Mouse (Mus musculus): ENCODE results near the gene Bicra.

Bicra gene

DNA sequence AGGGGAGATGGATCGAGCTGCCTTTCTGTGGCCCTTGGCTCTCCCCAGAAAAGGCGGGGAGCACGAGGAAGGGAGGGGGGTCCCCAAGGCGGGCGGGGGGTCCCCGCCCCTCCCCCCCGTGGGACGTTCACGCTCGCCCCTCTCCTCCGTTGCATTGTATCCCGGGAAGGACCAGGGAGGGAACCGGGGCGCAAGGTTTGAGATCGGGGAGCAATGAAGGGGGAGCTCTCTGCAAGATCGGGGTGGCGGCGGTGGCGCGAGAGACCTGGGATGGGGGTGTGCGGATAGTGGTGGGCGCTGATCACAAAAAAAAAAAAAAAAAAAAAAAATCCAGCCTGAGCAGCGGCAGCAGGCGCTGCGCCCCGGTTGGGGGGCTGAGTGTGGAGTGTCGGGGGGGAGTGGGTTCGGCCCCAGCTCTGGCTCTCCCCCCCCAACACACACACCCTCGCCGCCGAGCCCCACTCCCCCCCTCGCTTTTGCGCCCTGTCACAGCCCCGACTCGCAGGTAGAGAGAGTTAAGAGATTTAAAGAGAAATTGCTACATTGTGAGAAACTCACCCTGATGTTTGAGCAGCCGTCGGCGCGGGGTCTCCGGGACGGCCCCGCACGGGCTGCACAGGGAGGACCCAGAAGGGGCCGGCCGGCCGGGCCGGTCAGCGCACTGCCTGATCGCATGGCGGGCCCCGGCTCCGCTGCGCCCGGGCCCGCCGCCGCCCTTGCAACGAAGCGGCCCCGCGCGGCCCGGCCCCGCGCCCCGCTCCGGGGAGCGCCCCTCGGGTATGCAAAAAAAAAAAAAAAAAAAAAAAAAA lies at the start of gene Bicra:
TSS of gene Bicra (minus strand) at position 584 of the 809 bp plus-strand sequence.
- peak; percentile 92 for DNase-seq

DNA sequence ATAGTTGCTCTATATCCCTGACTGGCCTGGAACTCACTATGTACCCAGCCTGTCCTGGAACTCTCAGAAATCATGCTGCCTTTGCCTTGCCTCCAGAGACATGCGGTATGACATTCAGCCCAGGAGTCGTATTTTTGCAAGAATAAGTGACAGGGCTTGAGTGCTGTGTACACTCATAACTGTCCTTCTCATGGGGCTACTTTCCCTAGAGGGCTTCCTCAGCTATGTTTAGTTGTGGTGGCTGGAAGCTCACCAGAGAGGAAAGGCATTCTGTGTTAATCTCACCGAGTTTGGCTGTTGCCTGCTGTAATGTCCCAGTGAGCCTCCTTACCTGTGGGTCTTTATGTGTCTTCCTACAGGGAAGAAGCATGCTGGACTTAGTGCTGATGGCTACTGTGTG lies 46.9 kb upstream of the Bicra start:
- no peak for DNase-seq

DNA sequence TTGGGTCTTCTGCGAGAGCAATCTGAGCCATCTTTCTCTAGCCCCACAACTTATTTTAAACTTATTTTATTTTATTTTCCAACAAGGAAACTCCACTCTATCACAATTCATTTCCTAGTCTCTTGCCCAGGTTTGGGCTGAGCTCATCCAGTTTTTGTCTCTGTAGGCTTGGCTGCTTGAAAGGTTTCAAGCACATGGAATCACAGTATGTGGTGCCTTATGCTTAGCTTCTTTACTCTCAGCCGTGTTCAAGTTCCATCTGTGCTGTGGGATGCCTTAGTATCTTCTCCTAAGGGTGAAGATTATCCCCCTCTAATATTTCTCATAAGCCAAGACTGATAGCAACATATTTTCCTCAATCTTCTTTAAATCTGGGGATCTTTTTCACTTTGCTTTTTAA lies 39.9 kb upstream of the Bicra start:
- no peak for DNase-seq

- DNase-seq: no peak
These were observed 35.6 kb upstream of the Bicra start for GRCm38 (mm10) chr7:16083361-16083760.

- DNase-seq: no peak
These were observed 32.9 kb upstream of the Bicra start for GRCm38 (mm10) chr7:16080581-16080980.

- DNase-seq: no peak
These were observed 32.2 kb upstream of the Bicra start for GRCm38 (mm10) chr7:16079947-16080346.

- no peak for DNase-seq
These were observed 24.2 kb upstream of the Bicra start for GRCm38 (mm10) chr7:16071906-16072305.

- DNase-seq: no peak
These were observed 23.1 kb upstream of the Bicra start for GRCm38 (mm10) chr7:16070846-16071245.

DNA sequence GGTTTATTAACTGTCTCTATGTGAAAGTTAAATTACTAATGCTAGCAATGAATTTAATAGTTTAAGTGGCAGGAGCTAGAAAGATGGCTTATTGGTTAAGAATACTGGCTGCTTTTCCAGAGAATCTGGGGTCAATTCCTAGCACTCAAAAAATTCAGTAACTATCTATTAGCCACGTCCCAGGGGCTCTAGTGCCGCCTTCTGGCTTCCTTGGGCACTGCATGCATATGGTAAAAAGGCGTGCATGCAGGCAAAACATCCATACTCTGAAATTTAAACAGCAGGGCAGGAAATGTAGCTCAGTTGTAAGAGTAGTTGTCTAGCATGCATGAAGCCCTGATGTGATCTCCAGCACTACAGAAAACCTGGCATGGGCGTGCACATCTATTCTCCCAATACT lies 15.8 kb upstream of the Bicra start:
- no peak for DNase-seq

DNA sequence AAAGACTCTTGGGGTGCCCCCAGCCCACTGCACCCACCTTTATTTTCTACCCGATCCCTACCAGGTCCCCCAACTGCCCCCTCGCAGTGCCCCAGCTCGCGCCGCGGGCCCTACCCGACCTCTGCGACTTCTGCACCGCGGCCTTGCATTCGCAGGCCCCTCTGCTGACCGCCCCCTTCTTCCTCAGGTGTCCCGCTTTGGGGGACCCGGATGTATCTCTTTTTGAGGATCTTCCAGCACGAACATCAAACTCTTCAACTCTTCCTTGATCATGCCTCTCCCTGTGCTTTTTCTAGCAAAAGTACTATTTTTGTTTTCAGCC lies 14.3 kb upstream of the Bicra start:
- DNase-seq: no peak

GRCm38 (mm10) chr7:16061219-16062098 lies 13.7 kb upstream of the Bicra start, which contains the start of gene Zfp541:
Zfp541 (plus strand) TSS chr7:16061814.
- peak; percentile 30 for DNase-seq

DNA sequence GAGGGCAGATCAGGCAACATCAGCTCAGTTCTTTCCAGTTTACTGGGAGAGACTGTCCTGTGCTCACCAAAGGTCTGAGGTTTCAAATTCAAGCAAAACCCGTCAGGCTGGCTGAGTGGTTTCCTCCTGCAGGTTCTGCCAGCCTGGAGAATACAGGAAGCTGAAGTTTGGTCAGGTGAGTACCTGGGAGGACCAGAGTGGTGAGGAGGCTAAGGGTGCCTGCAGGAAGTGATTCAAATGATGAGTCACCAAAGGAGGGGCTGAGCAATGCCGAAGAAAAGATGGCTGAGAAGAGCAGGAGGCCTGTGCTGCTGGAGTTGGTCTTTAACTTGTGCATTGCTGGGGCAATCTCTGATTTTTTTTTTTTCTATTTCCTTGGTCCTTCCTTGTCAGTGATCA lies 9.4 kb upstream of the Bicra start:
- no peak for DNase-seq

- peak; percentile 48 for DNase-seq
These were observed 8.9 kb upstream of the Bicra start for GRCm38 (mm10) chr7:16056459-16057135.

DNA sequence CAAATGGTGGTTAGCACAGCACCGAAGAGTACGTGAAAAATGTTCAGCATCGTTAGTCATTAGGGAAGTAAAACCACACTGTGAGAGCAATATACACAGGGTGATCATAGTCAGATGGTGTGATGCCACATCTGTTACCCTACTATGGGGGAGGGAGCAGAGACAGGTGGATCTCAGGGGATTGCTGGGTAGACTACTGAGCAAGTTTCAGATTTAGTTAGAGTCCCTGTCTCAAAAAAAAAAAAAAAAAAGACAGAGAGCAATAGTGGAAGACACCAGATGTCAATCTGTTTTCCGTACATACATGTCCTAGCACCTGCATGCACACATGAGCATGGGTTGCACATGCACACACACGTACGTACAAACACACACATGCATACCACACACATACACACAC lies 7.9 kb upstream of the Bicra start:
- no peak for DNase-seq

GRCm38 (mm10) chr7:16054966-16055365 lies 7.2 kb upstream of the Bicra start:
- no peak for DNase-seq

DNA sequence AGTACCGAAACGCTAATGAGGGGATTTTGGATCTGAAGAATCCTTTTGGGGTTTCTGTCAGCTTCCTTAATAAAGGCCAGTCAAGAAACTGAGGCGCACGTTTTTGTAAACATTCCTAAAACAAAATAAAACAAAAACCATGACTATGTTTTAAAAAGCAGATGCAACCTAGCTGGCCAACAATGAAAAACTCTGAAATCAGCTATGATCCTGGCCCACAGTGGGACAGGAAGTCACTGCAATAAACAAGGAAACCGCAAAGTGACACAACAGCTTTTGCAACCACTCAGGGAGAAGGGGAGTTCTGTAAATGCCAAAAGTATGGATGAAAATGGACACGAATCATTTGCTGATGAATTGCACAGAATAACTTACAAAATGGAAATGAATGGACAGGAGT lies 5.4 kb upstream of the Bicra start:
- DNase-seq: no peak

GRCm38 (mm10) chr7:16052684-16053083 lies 5.0 kb upstream of the Bicra start:
- DNase-seq: peak; percentile 99

- peak; percentile 85 for DNase-seq
These were observed 4.3 kb upstream of the Bicra start for GRCm38 (mm10) chr7:16051883-16052595.

DNA sequence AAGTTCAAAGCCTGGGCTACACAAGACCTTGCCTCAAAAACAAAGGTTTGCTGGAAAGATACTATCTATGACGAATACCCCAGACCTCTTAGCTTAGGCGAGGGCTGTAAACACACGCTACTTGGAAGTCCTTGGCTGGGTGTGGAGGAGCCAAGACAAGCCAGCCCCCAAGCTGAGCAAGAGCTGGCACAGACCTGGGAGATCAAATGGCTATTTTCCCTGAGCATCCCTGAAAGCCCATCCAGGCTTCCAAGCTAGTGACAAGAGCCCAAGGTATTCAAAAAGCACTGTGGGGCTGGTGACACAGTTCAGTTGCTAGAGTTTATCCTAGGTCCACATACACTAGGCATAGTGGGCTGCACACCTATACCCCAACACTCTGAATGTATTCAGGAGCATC lies 2.9 kb upstream of the Bicra start:
- no peak for DNase-seq

DNA sequence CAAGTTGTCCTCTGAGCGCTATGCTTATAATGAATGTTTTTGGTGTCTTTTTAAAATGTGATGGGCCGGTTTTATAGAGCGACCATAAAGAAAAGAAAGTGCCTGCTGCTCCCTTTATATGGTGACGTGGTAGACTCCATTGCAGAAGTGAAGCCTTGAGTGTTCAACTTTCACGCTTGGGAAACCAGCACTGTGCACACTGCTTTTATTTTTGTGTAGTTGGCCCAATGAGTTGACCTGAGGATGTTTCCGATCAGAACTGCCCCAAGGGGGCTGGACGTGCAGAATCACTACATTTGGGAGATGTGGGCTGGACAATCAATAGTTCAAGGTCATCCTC lies 1.8 kb upstream of the Bicra start:
- DNase-seq: no peak

DNA sequence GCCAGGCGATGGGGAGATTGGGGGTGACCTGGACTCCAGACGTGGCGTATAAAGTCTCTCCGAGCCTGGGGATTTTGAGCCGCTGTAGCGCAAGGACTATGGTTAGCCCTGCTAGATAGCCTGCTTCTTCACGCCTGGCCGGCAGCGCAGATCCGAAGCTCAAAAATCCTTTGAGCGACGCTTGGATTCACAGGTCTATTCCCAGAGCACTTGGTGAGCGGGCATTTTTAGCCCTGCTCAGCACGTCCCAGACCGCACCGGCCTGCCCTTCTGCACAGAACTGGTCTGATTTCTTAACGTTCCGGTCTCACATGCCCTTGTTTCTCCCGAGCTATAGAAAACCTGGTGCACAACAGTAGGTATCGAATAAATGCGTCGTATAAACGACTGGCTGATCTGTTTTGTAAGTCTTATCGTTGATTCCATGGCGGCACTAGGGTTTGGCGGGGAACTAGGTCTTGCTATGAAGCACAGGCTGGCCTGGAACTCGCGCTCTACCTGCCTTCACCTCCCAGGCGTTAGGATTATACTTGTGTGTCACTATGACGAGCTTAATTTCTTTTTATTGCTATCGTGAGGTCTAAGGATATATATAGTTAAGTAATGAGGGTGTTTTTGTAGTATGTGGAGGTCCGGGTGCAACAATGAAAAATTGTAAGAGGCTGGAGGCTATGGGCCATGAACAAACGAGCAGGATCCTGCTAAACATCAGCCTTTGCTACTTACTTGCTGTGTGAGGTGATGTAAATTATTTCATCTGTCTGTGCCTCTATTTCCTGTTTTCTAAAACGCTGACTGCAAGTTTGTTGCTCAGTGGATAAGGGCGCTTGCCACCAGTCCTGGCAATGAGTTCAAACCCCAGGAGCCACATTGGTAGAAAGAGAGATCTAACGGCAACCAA lies 1.2 kb upstream of the Bicra start:
- DNase-seq: peak; percentile 50

GRCm38 (mm10) chr7:16048164-16048564 lies 443 bp upstream of the Bicra start:
- DNase-seq: peak; percentile 97
